Mouse (Mus musculus) spleen, adult 2 months (tissue): Measurements from ENCODE around the gene Gm28374. TPM values are rescaled to one million over a fixed set of nuclear protein-coding genes. Genes with fewer than 3 reads are reported as not detected.
"Not testable (repeated sequence)": the region's sequence is repeated elsewhere in the genome, so short reads cannot be mapped to it uniquely, and the experiment has no call there.

Experiments used
- DNase-seq, 2 experiments: peaks; one replicate each; pipeline versions ENCODE4 v3.0.0 to v3.0.0-alpha.2; 2012 to 2021; ENCODE audit warnings: low spot score in 2 of 2, low read depth in 1 of 2
- H3K27ac ChIP-seq: fragments of 200-500 bp; 2 replicates; pipeline ENCODE4 v1.5.1; 2012; ENCODE audit warnings: low read length, inconsistent platforms; ENCODE audit not compliant: insufficient read depth
- H3K27me3 ChIP-seq: fragments of 200-500 bp; 2 replicates; pipeline ENCODE4 v1.6.1; 2012; ENCODE audit warnings: mild to moderate bottlenecking, moderate library complexity, low read length, inconsistent platforms; ENCODE audit not compliant: control insufficient read depth, insufficient read depth
- H3K36me3 ChIP-seq: fragments of 200-500 bp; 2 replicates; pipeline ENCODE4 v1.6.1; 2012; ENCODE audit warnings: mild to moderate bottlenecking, low read length, inconsistent platforms; ENCODE audit not compliant: control insufficient read depth, insufficient read depth
- H3K4me1 ChIP-seq: fragments of 200-500 bp; 2 replicates; pipeline ENCODE4 v1.6.1; 2011; ENCODE audit warnings: inconsistent platforms; ENCODE audit not compliant: control insufficient read depth, insufficient read depth, insufficient read length
- H3K4me3 ChIP-seq: fragments of 200-500 bp; 2 replicates; pipeline ENCODE4 v1.5.1; 2011; ENCODE audit warnings: mild to moderate bottlenecking, inconsistent platforms; ENCODE audit not compliant: insufficient read depth, insufficient read length; ENCODE audit errors: extremely low read depth
- CTCF ChIP-seq: fragments of 200-500 bp; IDR thresholded peaks from 2 replicates; pipeline ENCODE4 v1.5.1; 2011; ENCODE audit warnings: mild to moderate bottlenecking, inconsistent platforms; ENCODE audit not compliant: insufficient read depth, insufficient read length, insufficient replicate concordance; ENCODE audit errors: extremely low read depth
- POLR2A ChIP-seq: fragments of 200-500 bp; IDR thresholded peaks from 2 replicates; pipeline ENCODE4 v1.6.1; 2011; ENCODE audit warnings: low read depth, low read length, inconsistent platforms
- WGBS: fragments of 180-500 bp; shearing (Covaris S2); methylation state at CpG from one replicate; pipeline ENCODE4 v1.1.7; 2018; 5-methylcytosine and 5-hydroxymethylcytosine counted together
- polyA plus RNA-seq: library from polyadenylated mRNA; depleted of rRNA; stranded (reverse); fragments of >200 nt; gene quantifications from 2 replicates; pipeline ENCODE4 v1.2.3, GENCODE M21; 2012

Gene Gm28374
- polyA plus RNA-seq, 1 experiment, result not detected

DNA sequence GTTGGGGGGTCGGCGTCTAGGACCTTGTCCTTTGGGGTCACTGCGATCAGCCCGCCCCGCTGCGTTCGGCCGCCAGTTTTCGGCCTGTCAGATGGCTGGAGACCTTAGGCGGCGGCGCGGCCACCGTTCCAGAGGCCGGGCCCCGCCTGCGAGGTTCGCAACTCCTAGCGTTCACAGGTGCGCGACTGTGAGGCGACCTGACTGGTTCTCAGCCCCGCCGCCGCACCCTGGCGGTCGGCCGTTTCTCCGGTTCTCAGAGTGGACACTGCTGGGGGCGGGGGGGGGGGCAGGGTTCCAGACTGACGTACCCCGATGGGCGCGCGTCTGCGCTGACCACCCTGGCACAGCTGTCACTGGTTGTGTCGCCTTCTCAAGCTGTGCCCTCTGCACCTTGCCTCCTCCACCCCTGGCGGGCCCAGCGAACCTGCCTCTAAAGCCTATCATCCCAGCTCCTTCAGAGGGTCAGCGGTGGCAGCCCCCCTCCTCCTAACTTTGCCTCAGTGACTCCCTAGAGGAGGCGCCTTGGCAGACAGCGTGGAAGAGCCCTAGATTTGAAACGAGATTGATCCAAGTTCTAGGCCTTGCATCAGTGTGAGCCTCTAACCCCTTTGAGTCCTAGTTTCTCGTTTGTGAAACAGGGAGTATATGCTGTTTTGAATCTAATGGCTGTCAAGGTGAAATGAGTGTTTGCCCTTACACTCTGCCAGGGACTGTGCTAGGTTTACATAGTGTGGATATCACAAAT is 34.7 kb downstream of the Gm28374 start:
- no peak for DNase-seq
- TF ChIP-seq POLR2A, result no peak
- TF ChIP-seq CTCF, result no peak
- Histone ChIP-seq H3K27ac (peak overlapping the region; percentile 100), H3K4me3 (peak overlapping the region; percentile 97), H3K27me3 (no peaks in the 10 kb centered on the region), H3K4me1 (peaks cover 18% of the 10 kb centered on the region), H3K36me3 (peaks cover 38% of the 10 kb centered on the region)
- WGBS, result 1% methylated on average over 41 of the region's 44 CpGs

DNA sequence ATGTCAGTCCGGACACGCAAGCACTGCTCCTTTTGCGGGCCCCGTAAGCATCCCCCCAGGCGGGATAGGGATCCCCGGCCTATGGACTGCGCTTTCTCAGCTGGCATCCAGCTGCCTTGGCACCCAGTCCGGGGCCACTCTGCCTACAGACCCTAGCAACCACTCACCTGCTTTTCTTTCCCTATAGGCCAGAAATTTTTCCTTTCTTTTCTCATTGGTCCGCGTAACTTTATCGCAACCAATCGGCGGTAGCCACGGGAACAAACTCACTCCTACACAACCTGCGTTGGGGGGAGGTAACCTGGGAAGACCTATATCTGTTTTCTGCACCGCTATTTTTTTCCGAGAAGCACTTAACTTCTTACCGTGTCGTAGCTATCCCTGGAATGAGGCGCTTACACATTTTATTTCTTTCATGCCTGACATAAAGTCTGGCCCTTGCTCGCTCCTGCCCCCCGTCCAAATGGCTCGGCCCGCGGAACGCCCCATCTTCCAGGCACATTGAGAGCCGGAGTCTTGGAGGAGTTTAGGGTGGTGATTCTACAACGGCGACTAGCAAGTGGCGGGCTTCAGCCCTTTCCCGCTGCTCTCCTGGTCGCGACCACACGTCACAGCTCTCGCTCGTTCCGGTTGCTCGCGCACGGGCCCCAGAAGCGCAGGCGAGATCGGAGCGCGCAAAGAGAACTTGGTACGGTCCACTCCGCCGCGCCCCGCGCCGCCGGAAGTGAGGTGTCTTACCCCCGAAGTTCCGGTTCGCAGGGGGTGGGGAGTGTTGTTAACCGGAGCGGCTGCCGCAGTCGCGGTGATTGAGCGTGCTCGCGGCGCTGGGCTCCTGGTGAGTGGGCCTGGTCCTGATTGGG is 35.5 kb downstream of the Gm28374 start, which contains the start of gene Syvn1:
Gene Syvn1 (plus strand): TSS at position 283 of the 860 bp plus-strand sequence.
- Histone ChIP-seq H3K4me1 (peaks cover 18% of the 10 kb centered on the region), H3K27ac (peak within 1 kb of the TSS; percentile 100), H3K4me3 (peak within 1 kb of the TSS; percentile 97), H3K36me3 (peaks cover 30% of the 10 kb centered on the region), H3K27me3 (no peaks in the 10 kb centered on the region)
- WGBS, result under 1% methylated on average over 65 of the region's 65 CpGs
- TF ChIP-seq POLR2A (peak; percentile 62), CTCF (no peak)
- DNase-seq, result peak; percentile 88 to 94

DNA sequence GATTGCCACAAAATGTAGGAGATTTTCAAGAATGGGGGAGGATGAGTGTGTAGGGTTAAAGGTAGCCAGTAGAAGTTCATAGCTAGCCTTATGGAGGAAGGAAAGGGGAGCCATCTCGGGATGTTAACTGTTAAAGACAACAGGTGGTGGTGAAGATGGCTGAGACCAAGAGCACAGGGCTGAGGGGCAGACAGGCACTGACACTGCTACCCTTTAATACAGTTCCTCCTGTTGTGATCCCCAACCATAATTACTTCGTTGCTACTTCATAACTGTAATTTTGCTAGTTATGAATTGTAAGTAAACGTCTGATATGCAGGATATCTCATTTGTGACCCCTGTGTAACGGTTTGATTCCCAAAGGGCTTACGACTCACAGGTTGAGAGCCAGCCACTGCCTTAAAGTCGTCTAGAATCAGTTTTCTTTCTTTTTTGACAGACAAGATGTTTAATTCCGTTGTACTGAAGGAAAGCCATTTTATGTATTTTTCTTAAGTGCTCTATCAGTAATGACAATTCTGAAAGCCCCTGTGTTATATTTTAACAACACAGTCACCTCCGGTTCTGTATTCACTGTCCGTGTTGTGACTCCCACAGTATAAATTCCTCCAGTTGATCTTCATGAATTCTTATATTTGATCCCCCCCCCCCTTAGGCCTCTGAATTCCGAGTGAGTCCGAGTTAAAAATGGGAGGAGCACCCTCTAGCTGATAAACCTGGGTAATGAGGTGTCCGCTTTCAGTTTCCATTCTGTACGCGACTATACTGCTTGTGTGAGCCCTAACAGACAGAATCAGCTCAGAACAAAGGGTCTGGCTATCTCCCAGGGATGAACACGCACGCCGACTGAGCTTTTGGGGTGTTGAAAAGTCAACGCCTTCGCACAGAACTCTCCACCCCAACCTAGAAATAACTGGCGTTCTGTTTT is 36.4 kb downstream of the Gm28374 start:
- DNase-seq, result peak in 1 of 2 experiments; percentile 63
- Histone ChIP-seq H3K27me3 (no peaks in the 10 kb centered on the region), H3K4me1 (peaks cover 18% of the 10 kb centered on the region), H3K36me3 (peaks cover 21% of the 10 kb centered on the region), H3K4me3 (peak overlapping the region; percentile 97), H3K27ac (peak overlapping the region; percentile 100)
- no peak for TF ChIP-seq POLR2A
- TF ChIP-seq CTCF, result no peak
- WGBS, result 5% methylated on average over 20 of the region's 20 CpGs

DNA sequence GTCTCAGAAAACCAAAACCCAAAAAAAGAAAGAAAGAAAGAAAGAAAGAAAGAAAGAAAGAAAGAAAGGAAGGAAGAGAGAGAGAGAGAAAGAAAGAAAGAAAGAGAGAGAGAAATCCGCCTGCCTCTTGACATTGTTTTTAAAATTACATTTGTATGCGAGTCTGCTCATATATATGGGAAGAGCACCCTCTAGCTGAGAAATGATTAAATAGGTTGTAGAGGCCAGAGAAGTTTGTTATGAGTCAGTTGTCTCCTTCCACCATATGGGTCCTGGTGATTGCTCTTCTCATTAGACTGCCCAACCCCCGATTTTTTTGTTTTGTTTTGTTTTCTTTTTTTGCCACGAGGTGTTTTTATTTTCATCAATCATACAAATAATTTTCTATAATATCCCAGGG is 38.0 kb downstream of the Gm28374 start:
- not testable (repeated sequence) for H3K4me3 ChIP-seq, H3K27ac ChIP-seq, H3K36me3 ChIP-seq, H3K4me1 ChIP-seq, DNase-seq, H3K27me3 ChIP-seq
- 26% methylated on average over 4 of the region's 4 CpGs for WGBS

DNA sequence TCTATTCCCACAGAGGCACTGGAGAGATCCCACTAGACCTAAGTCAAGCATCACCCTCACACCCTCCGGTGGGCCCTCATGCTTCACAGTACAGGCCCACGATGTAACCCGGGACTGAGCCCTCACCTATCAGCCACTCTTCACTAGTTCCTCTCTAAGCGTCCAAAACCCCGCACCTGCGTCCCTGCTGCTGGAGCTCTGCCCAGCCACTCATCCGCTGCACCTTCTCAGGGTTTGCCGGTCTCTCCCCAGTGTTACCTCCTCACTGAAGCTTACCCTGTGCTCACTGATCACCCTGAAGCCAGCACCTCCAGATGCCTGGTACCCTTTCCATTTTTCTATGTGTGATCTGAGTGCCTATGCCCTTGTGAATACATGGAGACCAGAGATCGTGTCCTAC is 39.8 kb downstream of the Gm28374 start:
- Histone ChIP-seq H3K4me3 (no peak overlapping the region), H3K27ac (no peak overlapping the region), H3K4me1 (peaks cover 2% of the 10 kb centered on the region; the same call in 1 of the 2 replicates), H3K27me3 (no peaks in the 10 kb centered on the region), H3K36me3 (no peaks in the 10 kb centered on the region)
- WGBS, result 85% methylated on average over 9 of the region's 9 CpGs
- no peak for TF ChIP-seq CTCF
- no peak for TF ChIP-seq POLR2A
- no peak for DNase-seq

DNA sequence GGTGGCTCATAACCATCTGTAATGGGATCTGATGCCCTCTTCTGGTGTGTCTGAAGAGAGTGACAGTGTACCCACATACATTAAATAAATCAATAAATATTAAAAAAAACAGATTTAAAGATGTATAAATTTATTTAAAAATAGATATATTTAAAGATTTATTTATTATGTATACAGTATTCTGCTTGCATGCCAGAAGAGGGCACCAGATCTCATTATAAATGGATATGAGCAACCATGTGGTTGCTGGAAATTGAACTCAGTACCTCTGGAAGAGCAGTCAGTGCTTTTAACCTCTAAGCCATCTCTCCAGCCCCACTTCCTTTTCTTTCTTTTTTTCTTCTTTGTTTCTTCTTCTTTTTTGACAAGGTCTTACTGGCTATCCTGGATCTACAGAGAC is 42.1 kb downstream of the Gm28374 start:
- Histone ChIP-seq H3K4me1 (no peaks in the 10 kb centered on the region), H3K36me3 (no peaks in the 10 kb centered on the region), H3K27ac (no peak overlapping the region), H3K4me3 (no peak overlapping the region), H3K27me3 (no peaks in the 10 kb centered on the region)
- TF ChIP-seq POLR2A (no peak), CTCF (no peak)
- DNase-seq, result no peak

DNA sequence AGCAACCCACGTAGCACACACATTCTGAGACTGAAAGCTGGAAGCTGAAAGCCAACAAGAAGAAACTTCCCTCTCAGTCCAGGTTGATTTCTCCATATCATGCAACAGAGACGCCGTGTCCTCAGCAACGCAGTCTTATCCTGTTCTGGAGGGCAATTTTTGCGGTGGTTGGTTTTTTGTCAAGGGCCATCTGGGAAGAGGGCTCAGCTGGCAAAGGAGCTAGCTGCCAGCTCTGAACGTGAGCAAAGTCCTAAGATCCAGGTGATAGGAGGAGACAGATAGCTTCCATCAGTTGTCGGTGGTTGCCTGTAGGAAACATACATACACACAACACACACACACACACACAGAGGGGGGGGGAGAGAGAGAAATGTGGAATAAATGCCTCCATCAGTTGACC is 43.7 kb downstream of the Gm28374 start:
- no peak overlapping the region for H3K27ac ChIP-seq
- 75% methylated on average over 7 of the region's 7 CpGs for WGBS

More for the DNA sequence above, 43.7 kb downstream of the Gm28374 start:
- Histone ChIP-seq H3K36me3 (no peaks in the 10 kb centered on the region), H3K4me3 (no peak overlapping the region), H3K27me3 (no peaks in the 10 kb centered on the region), H3K4me1 (no peaks in the 10 kb centered on the region)
- DNase-seq, result no peak
- TF ChIP-seq CTCF (no peak), POLR2A (no peak)
